Mouse (Mus musculus) liver, postnatal 0 days (tissue): Measurements from ENCODE around the gene Wdr1.

Source experiments
- CTCF ChIP-seq: sonication (generic); IDR thresholded peaks from 2 replicates; pipeline ENCODE4 v1.5.1; 2016; ENCODE audit warnings: antibody characterized with exemption, low read depth
- EP300 ChIP-seq: IDR thresholded peaks from 2 replicates; pipeline ENCODE4 v1.6.1; 2016; ENCODE audit warnings: antibody characterized with exemption, low read depth, mild to moderate bottlenecking

DNA sequence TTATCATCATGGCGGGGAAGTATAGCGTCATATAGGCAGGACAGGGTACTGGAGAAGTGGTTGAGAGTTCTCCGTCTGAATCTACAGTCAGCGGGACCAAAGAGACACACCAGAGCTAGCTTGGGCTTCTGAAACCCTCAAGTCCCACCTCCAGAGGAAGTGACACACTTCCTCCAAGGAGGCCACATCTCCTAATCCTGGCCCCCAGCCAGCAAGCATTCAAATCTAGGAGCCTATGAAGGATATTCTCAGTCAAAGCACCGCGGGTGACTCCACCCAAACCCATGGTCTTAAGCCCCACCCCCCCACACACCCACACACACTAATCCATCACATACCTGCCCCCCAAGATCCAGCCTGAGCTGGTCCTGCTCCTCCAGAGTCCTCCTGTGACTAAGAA lies 69.1 kb downstream of the Wdr1 start:
- TF ChIP-seq CTCF: no peak
- TF ChIP-seq EP300: no peak
